Mouse (Mus musculus) cerebellum, adult 2 months (tissue): ENCODE measurements at regions not wholly inside any gene's neighbourhood (a gene's known extent, or its start where the extent isn't known, plus 50 kb on each side); places are given as distances from the start of the nearest gene placed in this dataset.

Experiments
- CTCF ChIP-seq: fragments of 200-500 bp; IDR thresholded peaks from 2 replicates; pipeline ENCODE4 v1.5.1; 2011; ENCODE audit warnings: low read depth, mild to moderate bottlenecking, control low read depth, low read length, moderate library complexity, borderline replicate concordance; ENCODE audit not compliant: insufficient read depth
- POLR2A ChIP-seq: fragments of 200-500 bp; IDR thresholded peaks from 2 replicates; pipeline ENCODE4 v1.6.1; 2011; ENCODE audit warnings: low read length, control low read depth, borderline replicate concordance; ENCODE audit not compliant: insufficient read depth

- TF ChIP-seq POLR2A = no peak
- no peak for TF ChIP-seq CTCF
These were observed 441.3 kb upstream of the Gulo start for GRCm38 (mm10) chr14:66450351-66450750.
